Mouse (Mus musculus): ENCODE measurements at regions not wholly inside any gene's neighbourhood (a gene's known extent, or its start where the extent isn't known, plus 50 kb on each side); places are given as distances from the start of the nearest gene placed in this dataset.

DNA sequence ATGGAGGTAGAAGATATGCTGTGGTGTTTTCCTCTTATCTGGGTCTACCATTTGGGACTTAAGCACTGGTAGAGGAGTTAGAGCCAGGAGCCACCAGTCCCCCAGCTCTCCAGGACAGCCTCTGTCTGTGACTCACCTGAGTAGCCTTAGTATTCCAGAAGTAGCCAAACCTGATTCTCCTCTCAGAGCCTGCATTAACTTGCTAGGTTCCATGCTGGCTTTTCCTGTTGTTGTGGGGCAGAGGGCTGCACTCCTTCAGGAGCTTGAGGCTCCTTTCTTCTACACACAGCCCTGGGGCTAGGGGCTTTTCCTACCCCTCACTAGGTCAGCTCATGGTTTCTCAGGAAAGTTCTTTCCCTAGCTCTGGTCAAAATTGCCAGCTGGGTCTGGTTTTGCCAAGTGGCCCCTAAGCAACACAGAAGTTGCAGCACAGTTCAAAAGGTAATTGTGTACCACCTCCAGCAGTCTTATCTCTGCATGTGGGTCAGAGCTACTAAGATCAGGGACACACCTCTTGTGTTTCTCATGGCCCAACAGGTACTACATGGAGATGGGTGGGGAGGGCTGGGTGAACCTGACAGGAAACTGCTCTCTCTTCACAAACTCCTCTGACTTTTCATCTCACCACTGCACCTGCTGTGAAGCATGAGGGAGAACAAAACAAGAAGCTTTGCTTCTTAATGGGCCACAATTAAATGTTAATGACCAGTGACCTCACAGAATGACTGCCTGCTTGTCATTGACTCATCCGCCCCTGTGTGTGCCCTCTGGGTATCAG, 129.7 kb upstream of the Shh start:
- TF ChIP-seq CTCF (conservative IDR thresholded peaks at IDR 0.05; ENCODE audit: insufficient read depth, insufficient read length, low read depth, low read length), result no peak
- TF ChIP-seq POLR2A (IDR thresholded peaks at IDR 0.05; ENCODE audit: low read depth, low read length), result no peak
